Mouse (Mus musculus): ENCODE measurements around the gene Prss44. TPM values are rescaled to one million over a fixed set of nuclear protein-coding genes. Genes with fewer than 3 reads are reported as not detected.

Gene Prss44
- total and polyA plus RNA-seq, 3 experiments = 0.17 TPM; not detected in 2

GRCm38 (mm10) chr9:110821436-110821835 is 7.6 kb downstream of the Prss44 start:
- TF ChIP-seq NRF1 (IDR thresholded peaks at IDR 0.05; ENCODE audit: low read depth, low read length) (no peak), ZKSCAN1 (IDR thresholded peaks at IDR 0.05; ENCODE audit: borderline replicate concordance, low read depth, low read length) (no peak), HCFC1 (IDR thresholded peaks at IDR 0.05; ENCODE audit: low read depth, low read length) (no peak), KAT2A (IDR thresholded peaks at IDR 0.05; ENCODE audit: insufficient replicate concordance, low read length) (no peak), EP300 (IDR thresholded peaks at IDR 0.05; ENCODE audit: low read length) (no peak), NELFE (IDR thresholded peaks at IDR 0.05; ENCODE audit: low read depth, low read length) (no peak), CHD1 (IDR thresholded peaks at IDR 0.05; ENCODE audit: low read depth, low read length) (no peak), MEF2A (IDR thresholded peaks at IDR 0.05; ENCODE audit: borderline replicate concordance, low read depth, low read length) (no peak), RCOR1 (conservative IDR thresholded peaks at IDR 0.05; ENCODE audit: low read depth, low read length) (no peak), ZNF384 (IDR thresholded peaks at IDR 0.05; ENCODE audit: low read depth, low read length) (no peak), USF2 (conservative IDR thresholded peaks at IDR 0.05; ENCODE audit: low read depth, low read length) (no peak), TBP (conservative IDR thresholded peaks at IDR 0.05; ENCODE audit: low read depth, low read length) (no peak), IRF4 (IDR thresholded peaks at IDR 0.05; ENCODE audit: low read depth, low read length) (no peak)
- Histone ChIP-seq H3K79me2 (replicated peaks; ENCODE audit: control insufficient read depth, extremely low read depth, insufficient read depth, poor library complexity, severe bottlenecking) (no peaks in the 10 kb centered on the region), H3K27me3 (replicated peaks) (peaks cover 14% of the 10 kb centered on the region), H3K36me3 (replicated peaks in 1 of 2; ENCODE audit: control insufficient read depth in 1 of 2, insufficient read depth in 1 of 2, low read length in 1 of 2) (no peaks in the 10 kb centered on the region), H3K9me3 (replicated peaks; ENCODE audit: low read length) (no peaks in the 10 kb centered on the region), H3K27ac (ENCODE audit: insufficient read depth, low read depth) (no peak overlapping the region), H3K9ac (ENCODE audit: insufficient read depth, low read depth) (no peak overlapping the region), H3K4me3 (replicated peaks in 1 of 3; ENCODE audit: low read depth in 2 of 3, low read length in 2 of 3, poor library complexity in 1 of 3) (no peak overlapping the region), H3K4me2 (ENCODE audit: insufficient read depth, low read depth, poor library complexity, severe bottlenecking) (no peak overlapping the region), H3K4me1 (ENCODE audit: control insufficient read depth in 1 of 2, insufficient read depth in 2 of 2) (peaks cover 2 to 12% of the 10 kb centered on the region in 2 experiments; a peak in 3 of 4 replicates)
- dilution Hi-C loops (cut with MboI; ENCODE audit: extremely low pct_ligation_motif_present, extremely low pct_unique_long_range_greater_than_20kb, low sequenced_read_pairs) = no loop called here
- in situ Hi-C loops (cut with MboI; ENCODE audit: low pct_ligation_motif_present, low pct_unique_long_range_greater_than_20kb, low sequenced_read_pairs) = no loop called here
- no peak for DNase-seq (ENCODE audit: extremely low read depth)

- in situ Hi-C loops (cut with MboI; ENCODE audit: low pct_ligation_motif_present, low pct_unique_long_range_greater_than_20kb, low sequenced_read_pairs) = no loop called here
- H3K9ac ChIP-seq (ENCODE audit: insufficient read depth, low read depth) = peak overlapping the region; percentile 30; the same call in 1 of the 2 replicates
- DNase-seq (ENCODE audit: extremely low read depth) = no peak
- H3K79me2 ChIP-seq (replicated peaks; ENCODE audit: control insufficient read depth, extremely low read depth, insufficient read depth, poor library complexity, severe bottlenecking) = no peaks in the 10 kb centered on the region
- dilution Hi-C loops (cut with MboI; ENCODE audit: extremely low pct_ligation_motif_present, extremely low pct_unique_long_range_greater_than_20kb, low sequenced_read_pairs) = no loop called here
- H3K4me3 ChIP-seq (replicated peaks in 1 of 3; ENCODE audit: low read depth in 2 of 3, low read length in 2 of 3, poor library complexity in 1 of 3) = no peak overlapping the region
- H3K36me3 ChIP-seq (replicated peaks in 1 of 2; ENCODE audit: control insufficient read depth in 1 of 2, insufficient read depth in 1 of 2, low read length in 1 of 2) = no peaks in the 10 kb centered on the region
- H3K9me3 ChIP-seq (replicated peaks; ENCODE audit: low read length) = no peaks in the 10 kb centered on the region
- H3K27me3 ChIP-seq (replicated peaks) = peaks cover 7% of the 10 kb centered on the region
- H3K4me1 ChIP-seq (ENCODE audit: control insufficient read depth in 1 of 2, insufficient read depth in 2 of 2) = peaks cover 2 to 12% of the 10 kb centered on the region in 2 experiments; a peak in 3 of 4 replicates
- H3K4me2 ChIP-seq (ENCODE audit: insufficient read depth, low read depth, poor library complexity, severe bottlenecking) = peak overlapping the region; percentile 41; the same call in 1 of the 2 replicates
- H3K27ac ChIP-seq (ENCODE audit: insufficient read depth, low read depth) = no peak overlapping the region
- TF ChIP-seq BHLHE40 (IDR thresholded peaks at IDR 0.05; ENCODE audit: low read depth, low read length) (no peak), TBP (conservative IDR thresholded peaks at IDR 0.05; ENCODE audit: low read depth, low read length) (no peak), MEF2A (IDR thresholded peaks at IDR 0.05; ENCODE audit: borderline replicate concordance, low read depth, low read length) (no peak), CHD1 (IDR thresholded peaks at IDR 0.05; ENCODE audit: low read depth, low read length) (no peak), ZC3H11A (IDR thresholded peaks at IDR 0.05; ENCODE audit: low read depth, low read length) (no peak), POLR2AphosphoS2 (IDR thresholded peaks at IDR 0.05; ENCODE audit: low read depth, low read length) (no peak), USF2 (conservative IDR thresholded peaks at IDR 0.05; ENCODE audit: low read depth, low read length) (no peak), RCOR1 (conservative IDR thresholded peaks at IDR 0.05; ENCODE audit: low read depth, low read length) (no peak), TCF12 (IDR thresholded peaks at IDR 0.05; ENCODE audit: low read depth, low read length) (no peak), NELFE (IDR thresholded peaks at IDR 0.05; ENCODE audit: low read depth, low read length) (no peak)
Measured at GRCm38 (mm10) chr9:110825426-110825825, 11.6 kb downstream of the Prss44 start.
